Mouse (Mus musculus) kidney, embryonic 15.5 days (tissue): ENCODE data around the gene Tfeb. TPM values are rescaled to one million over a fixed set of nuclear protein-coding genes. Genes with fewer than 3 reads are reported as not detected.

Experiments used
- ATAC-seq: fragments of 200-750 bp; cut with Nextera tagmentation; replicated peaks from 2 replicates; pipeline ENCODE4 v1.8.0; 2017; ENCODE audit warnings: moderate TSS enrichment; ENCODE audit not compliant: low FRiP score
- H3K27ac ChIP-seq: fragments of 300-500 bp; sonication (generic); 2 replicates; pipeline ENCODE4 v1.5.1; 2015; ENCODE audit warnings: mild to moderate bottlenecking, inconsistent platforms
- H3K27me3 ChIP-seq: fragments of 300-500 bp; sonication (generic); 2 replicates; pipeline ENCODE4 v1.6.1; 2015; ENCODE audit warnings: inconsistent platforms
- H3K36me3 ChIP-seq: fragments of 300-500 bp; sonication (generic); 2 replicates; pipeline ENCODE4 v1.6.1; 2015; ENCODE audit warnings: inconsistent platforms
- H3K4me1 ChIP-seq: fragments of 300-500 bp; sonication (generic); 2 replicates; pipeline ENCODE4 v1.6.1; 2015; ENCODE audit warnings: inconsistent platforms
- H3K4me2 ChIP-seq: fragments of 300-500 bp; sonication (generic); 2 replicates; pipeline ENCODE4 v1.6.1; 2015; ENCODE audit warnings: moderate library complexity, mild to moderate bottlenecking, inconsistent platforms
- H3K4me3 ChIP-seq: fragments of 300-500 bp; sonication (generic); replicated peaks from 2 replicates; pipeline ENCODE4 v1.5.1; 2015; ENCODE audit warnings: mild to moderate bottlenecking, inconsistent platforms
- H3K9ac ChIP-seq: fragments of 300-500 bp; sonication (generic); 2 replicates; pipeline ENCODE4 v1.6.1; 2015; ENCODE audit warnings: mild to moderate bottlenecking, inconsistent platforms
- H3K9me3 ChIP-seq: fragments of 300-500 bp; sonication (generic); replicated peaks from 2 replicates; pipeline ENCODE4 v1.6.1; 2016; ENCODE audit warnings: inconsistent platforms
- WGBS: fragments of 180-500 bp; shearing (Covaris S2); methylation state at CpG from one replicate; pipeline ENCODE4 v1.1.7; 2015; ENCODE audit warnings: mixed read lengths; 5-methylcytosine and 5-hydroxymethylcytosine counted together
- polyA plus RNA-seq: library from polyadenylated mRNA; unstranded; fragments of >200 nt; fragmentation: Nextera tagmentation; extraction: Ambion mirVana; gene quantifications from 2 replicates; pipeline ENCODE4 v1.2.1, GENCODE M21; 2015

Gene Tfeb
- polyA plus RNA-seq, 1 experiment from 2014 or later, result 15.2 TPM

DNA sequence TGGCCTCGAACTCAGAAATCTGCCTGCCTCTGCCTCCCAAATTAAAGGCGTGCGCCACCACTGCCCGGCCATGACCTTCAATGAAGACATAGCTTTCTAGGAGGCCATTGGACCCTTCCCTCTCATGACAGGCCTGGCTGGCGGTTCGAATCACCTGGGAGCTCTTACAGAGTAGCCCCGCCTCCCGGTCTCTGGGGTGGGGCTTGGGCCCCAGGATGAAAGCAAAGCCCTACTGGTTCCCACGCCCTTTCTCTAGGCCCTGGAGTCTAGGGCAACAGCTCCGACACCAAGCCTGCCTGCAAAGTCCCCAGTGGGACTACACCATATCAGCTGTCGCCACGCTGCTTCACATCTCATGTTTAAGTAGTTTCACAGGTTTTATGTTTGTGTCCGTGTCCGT is 7.3 kb downstream of the Tfeb start:
- Histone ChIP-seq H3K4me1 (peaks cover 23% of the 10 kb centered on the region), H3K36me3 (no peaks in the 10 kb centered on the region), H3K4me2 (no peak overlapping the region), H3K27me3 (0 out of 2 replicates have a peak, but pooled peaks cover 3% of the 10 kb centered on the region), H3K9me3 (0 out of 2 replicates have a peak, but pooled peaks cover 5% of the 10 kb centered on the region), H3K9ac (no peak overlapping the region), H3K4me3 (no peak overlapping the region), H3K27ac (no peak overlapping the region)
- ATAC-seq, result no peak
- WGBS, result 94% methylated on average over 14 of the region's 14 CpGs

DNA sequence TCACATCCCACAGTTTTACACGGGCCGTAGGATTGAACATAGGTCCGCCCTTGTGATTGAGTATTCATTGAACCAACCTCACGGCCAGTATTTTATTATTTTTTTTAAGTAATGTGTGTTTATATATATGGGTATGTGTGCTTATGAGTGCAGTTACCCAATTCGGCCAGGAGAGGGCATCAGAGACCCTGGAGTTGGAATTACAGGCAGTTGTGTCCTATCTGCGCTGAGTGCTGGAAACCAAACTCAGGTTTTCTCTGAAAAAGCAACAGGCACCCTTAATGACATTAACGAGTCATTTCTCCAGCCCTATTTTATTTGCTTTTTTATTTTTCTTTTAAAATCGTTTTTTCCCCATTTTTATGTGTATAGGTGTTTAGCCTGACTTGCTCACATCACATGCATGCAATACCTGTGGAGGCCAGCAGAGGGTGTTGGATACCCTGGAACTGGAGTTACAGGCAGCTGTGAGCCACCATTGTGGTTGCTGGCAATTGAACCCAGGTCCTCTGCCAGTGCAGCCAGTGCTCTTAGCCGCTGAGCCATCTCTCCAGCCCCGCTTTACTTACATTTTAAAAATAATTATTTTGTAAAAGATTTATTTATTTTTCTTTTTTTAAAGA is 8.0 kb downstream of the Tfeb start:
- Histone ChIP-seq H3K27me3 (0 out of 2 replicates have a peak, but pooled peaks cover 2% of the 10 kb centered on the region), H3K9ac (no peak overlapping the region), H3K27ac (no peak overlapping the region), H3K9me3 (0 out of 2 replicates have a peak, but pooled peaks cover 5% of the 10 kb centered on the region), H3K4me1 (peaks cover 17% of the 10 kb centered on the region), H3K4me2 (no peak overlapping the region), H3K36me3 (no peaks in the 10 kb centered on the region), H3K4me3 (no peak overlapping the region)
- 84% methylated on average over 10 of the region's 10 CpGs for WGBS
- no peak for ATAC-seq

DNA sequence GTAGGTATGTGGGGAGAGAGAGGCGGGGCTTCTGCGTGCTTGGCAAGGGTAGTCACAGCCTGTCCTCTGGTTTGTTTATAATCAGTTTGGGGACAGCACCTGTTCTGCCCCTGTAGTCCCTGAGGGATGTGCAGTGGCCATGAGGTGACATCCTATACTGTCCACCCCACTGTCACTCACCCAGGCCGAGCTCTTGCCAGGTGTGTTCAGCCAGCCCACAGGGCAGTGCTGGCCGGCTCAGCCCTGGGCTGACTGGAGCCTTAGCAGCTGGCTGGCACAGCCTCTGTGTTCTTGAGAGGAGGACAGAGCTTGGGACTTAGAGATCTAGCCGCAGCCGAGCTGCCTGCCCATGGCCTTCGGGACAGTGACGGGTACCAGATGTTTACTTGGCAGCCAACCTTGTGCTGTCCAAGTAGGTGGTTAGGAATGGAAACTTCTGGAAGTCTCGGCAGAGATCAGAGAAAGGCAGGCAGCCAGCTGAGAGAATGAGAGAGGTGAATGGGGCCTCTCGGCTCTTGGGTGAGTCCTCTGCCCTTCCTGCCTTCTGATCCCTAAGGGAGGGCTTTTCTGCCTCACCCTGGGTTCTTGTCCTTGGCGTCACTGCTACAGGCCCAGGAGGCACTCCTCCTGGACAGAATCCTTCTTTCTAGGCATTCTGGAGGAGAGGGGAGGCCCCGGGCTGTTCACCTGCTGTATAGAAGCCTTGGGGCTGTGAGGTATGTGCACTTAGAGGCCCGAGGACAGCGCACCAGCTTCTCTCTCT is 12.1 kb downstream of the Tfeb start:
- WGBS, result 53% methylated on average over 14 of the region's 14 CpGs
- Histone ChIP-seq H3K9me3 (0 out of 2 replicates have a peak, but pooled peaks cover 5% of the 10 kb centered on the region), H3K4me2 (no peak overlapping the region), H3K4me1 (0 out of 2 replicates have a peak, but pooled peaks cover 10% of the 10 kb centered on the region), H3K9ac (no peak overlapping the region), H3K27me3 (no peaks in the 10 kb centered on the region), H3K4me3 (no peak overlapping the region), H3K36me3 (peaks cover 7% of the 10 kb centered on the region; the same call in 1 of the 2 replicates), H3K27ac (no peak overlapping the region)
- peak; percentile 71 for ATAC-seq

DNA sequence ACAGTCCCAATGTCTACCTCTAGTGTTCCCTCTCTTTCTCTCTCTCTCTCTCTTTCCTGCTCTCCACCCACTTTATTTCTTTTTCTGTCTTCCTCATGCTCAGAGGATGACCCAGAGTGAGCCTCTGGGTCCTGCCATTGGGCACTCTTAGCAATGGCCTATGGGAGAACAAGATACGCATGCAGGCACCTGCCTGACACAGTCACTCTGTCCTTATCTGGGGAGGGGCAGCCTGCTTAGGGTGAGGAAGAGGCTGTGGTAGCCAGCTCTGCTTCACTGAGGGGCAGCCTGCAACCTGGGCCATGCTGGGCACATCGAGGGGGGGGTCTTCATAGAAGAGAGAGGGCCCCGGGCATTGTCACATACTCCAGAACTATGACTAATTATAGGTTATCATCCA is 12.8 kb downstream of the Tfeb start:
- no peak overlapping the region for H3K27ac ChIP-seq
- no peaks in the 10 kb centered on the region for H3K27me3 ChIP-seq
- peaks cover 7% of the 10 kb centered on the region; the same call in 1 of the 2 replicates for H3K36me3 ChIP-seq
- H3K4me3 ChIP-seq, result no peak overlapping the region
- H3K4me2 ChIP-seq, result no peak overlapping the region
- H3K4me1 ChIP-seq, result 0 out of 2 replicates have a peak, but pooled peaks cover 10% of the 10 kb centered on the region
- no peak overlapping the region for H3K9ac ChIP-seq
- 0 out of 2 replicates have a peak, but pooled peaks cover 4% of the 10 kb centered on the region for H3K9me3 ChIP-seq
- 75% methylated on average over 3 of the region's 3 CpGs for WGBS
- ATAC-seq, result no peak

DNA sequence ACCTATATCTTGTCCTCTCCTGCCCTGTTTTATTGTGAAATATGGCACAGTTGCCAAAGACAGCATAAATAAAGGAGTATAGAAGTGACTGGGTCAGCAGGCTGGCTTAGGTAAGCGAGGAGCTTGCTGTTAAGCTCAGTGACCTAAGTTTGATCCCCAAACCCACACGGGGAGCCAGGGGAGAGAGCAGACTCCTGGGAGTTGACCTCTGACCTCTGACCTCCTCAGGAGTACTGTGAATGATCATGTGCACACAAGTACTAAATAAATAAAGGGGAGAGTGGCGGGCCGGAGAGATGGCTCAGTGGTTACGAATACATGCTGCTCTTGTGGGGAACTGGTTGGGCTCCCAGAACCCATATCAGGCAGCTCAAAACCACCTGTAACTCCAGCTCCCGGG is 13.3 kb downstream of the Tfeb start:
- 59% methylated on average over 6 of the region's 6 CpGs for WGBS
- Histone ChIP-seq H3K4me3 (no peak overlapping the region), H3K4me1 (0 out of 2 replicates have a peak, but pooled peaks cover 10% of the 10 kb centered on the region), H3K9ac (no peak overlapping the region), H3K9me3 (no peaks in the 10 kb centered on the region), H3K4me2 (no peak overlapping the region), H3K27ac (no peak overlapping the region), H3K27me3 (no peaks in the 10 kb centered on the region), H3K36me3 (peaks cover 7% of the 10 kb centered on the region; the same call in 1 of the 2 replicates)
- no peak for ATAC-seq

DNA sequence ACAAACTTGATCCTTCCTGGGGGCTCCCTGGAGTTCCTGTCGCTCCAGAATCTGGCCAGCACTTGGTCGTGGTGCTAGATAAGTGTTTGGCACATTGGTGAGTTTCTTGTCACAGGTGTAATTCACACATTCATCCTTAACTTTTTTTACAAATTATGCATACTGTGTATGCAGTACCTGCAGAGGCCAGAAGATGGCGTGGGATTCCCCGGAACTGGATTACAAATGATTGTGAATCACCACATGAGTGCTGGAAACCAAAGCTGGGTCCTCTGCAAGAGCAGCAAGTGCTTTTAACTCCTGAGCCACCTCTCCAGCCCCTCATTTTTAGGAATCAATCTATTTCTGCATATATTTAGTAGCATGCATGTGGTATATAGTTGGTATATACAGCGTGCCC is 15.0 kb downstream of the Tfeb start:
- Histone ChIP-seq H3K4me3 (no peak overlapping the region), H3K27ac (no peak overlapping the region), H3K27me3 (no peaks in the 10 kb centered on the region), H3K9me3 (no peaks in the 10 kb centered on the region), H3K4me1 (peaks cover 15% of the 10 kb centered on the region; the same call in 1 of the 2 replicates), H3K4me2 (no peak overlapping the region), H3K36me3 (peaks cover 7% of the 10 kb centered on the region; the same call in 1 of the 2 replicates), H3K9ac (no peak overlapping the region)
- 75% methylated on average over 5 of the region's 5 CpGs for WGBS
- no peak for ATAC-seq

DNA sequence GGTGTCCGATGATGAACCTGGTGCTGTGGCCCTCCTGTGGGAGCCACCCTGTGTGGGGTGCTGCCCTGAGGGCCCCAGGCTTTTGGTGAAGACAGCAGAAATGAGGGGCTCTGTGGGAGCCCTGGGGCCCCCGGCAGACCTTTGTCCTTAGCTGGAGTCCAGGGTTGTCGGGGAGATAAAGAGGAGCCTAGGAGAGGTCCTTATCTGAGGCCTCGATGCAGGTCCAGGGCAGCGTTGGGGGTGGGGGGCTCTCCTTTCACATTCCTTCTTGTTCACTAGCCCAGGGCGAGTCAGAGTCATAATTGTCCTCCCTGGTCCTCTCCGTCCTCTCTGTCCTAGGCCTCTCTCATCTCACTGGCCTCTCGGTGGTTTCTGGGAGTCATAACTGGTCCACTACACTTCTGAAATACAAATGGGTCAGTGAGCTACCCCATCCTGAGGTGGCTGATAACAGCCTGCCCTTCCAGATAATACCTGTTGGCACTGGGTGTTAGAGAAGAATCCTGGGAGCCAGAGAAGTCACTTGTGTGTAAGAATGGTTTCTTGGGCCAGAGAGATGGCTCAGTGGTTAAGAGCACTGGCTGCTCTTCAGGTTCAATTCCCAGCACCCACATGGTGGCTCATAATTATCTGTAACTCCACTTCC is 16.4 kb downstream of the Tfeb start:
- no peaks in the 10 kb centered on the region for H3K27me3 ChIP-seq
- WGBS, result 84% methylated on average over 8 of the region's 8 CpGs
- no peak for ATAC-seq

DNA sequence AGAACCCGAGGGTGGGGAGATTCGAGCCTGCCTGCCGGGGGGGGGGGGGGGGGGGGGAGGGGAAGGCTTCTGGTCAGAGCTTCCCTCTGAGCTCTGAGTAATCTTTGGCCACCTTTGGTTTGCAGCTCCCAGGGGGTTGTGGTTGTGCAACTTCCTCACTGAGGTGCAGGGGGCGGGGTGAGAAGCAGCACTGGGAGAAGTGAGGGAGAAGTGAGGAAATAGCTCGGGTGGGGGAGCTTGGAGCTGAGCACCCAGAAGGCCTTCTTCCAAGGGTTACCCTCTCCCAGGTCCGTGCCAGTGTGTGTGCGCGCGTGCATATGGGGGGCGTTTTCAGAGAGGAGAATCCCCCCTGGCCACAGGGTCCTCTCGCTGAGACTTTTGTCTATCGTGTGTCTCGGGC is 17.4 kb downstream of the Tfeb start:
- H3K27ac ChIP-seq, result no peak overlapping the region
- no peak overlapping the region for H3K4me3 ChIP-seq
- H3K4me2 ChIP-seq, result no peak overlapping the region
- no peak overlapping the region for H3K9ac ChIP-seq
- H3K36me3 ChIP-seq, result peaks cover 7% of the 10 kb centered on the region; the same call in 1 of the 2 replicates
- H3K9me3 ChIP-seq, result no peaks in the 10 kb centered on the region
- 80% methylated on average over 11 of the region's 13 CpGs for WGBS
- no peak for ATAC-seq
- H3K4me1 ChIP-seq, result peaks cover 9% of the 10 kb centered on the region; the same call in 1 of the 2 replicates
- no peaks in the 10 kb centered on the region for H3K27me3 ChIP-seq

More for the DNA sequence above, 16.4 kb downstream of the Tfeb start:
- H3K9ac ChIP-seq, result no peak overlapping the region
- H3K9me3 ChIP-seq, result no peaks in the 10 kb centered on the region
- H3K36me3 ChIP-seq, result peaks cover 7% of the 10 kb centered on the region; the same call in 1 of the 2 replicates
- no peak overlapping the region for H3K27ac ChIP-seq
- H3K4me2 ChIP-seq, result no peak overlapping the region
- no peak overlapping the region for H3K4me3 ChIP-seq
- H3K4me1 ChIP-seq, result peaks cover 18% of the 10 kb centered on the region; the same call in 1 of the 2 replicates

DNA sequence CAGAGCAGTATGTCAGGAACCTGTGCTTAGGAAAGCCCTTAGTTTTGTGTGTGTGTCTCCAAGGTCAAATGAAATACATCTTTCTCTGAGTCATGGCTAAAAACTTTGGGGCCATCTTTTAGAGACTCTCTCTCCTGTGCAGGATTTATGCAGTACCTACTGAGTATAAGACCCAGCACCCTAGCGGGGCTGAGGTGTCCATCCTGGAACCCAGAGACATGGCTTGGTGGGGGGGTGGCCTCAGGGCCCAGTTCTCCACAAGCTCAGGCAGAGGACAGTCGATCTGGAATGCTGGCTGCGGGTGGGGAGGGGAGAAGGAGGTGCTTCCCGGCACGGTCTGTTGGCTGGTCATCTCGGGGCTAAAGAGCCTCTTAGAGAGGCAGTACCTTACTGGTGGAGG is 19.5 kb downstream of the Tfeb start:
- Histone ChIP-seq H3K9ac (no peak overlapping the region), H3K4me2 (no peak overlapping the region), H3K27ac (no peak overlapping the region), H3K4me3 (no peak overlapping the region), H3K36me3 (peaks cover 7% of the 10 kb centered on the region; the same call in 1 of the 2 replicates), H3K27me3 (no peaks in the 10 kb centered on the region), H3K9me3 (no peaks in the 10 kb centered on the region), H3K4me1 (peaks cover 9% of the 10 kb centered on the region; the same call in 1 of the 2 replicates)
- 0 out of 2 replicates have a peak, but pooled peaks have one; percentile 31 for ATAC-seq
- 15% methylated on average over 6 of the region's 6 CpGs for WGBS

DNA sequence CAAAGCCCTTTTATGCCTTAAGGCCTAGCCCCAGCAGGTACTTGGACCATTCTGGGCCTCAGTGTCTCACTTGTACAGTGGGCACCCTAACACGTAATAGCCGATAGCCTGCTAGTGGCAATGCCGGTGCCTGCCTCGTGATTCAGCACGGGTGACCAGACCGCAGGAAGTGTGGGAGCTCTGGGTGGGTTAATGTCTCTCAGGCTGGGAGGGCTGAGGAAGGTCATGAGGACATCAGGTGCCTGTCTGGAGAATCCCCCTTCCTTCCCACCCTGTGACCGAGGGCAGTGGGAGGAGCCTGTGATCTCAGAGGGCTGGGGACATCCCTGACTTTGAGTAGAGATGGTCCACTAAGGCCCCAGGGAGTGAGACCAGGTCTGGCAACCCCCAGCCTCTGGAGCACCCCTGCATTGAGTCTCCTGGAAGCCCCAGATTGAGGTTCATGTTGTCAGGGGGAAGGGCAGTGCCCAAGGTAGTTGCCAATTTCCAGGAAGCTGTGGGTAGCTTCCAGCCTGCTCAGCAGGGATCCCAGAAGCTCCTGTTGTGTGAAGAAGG is 20.3 kb downstream of the Tfeb start:
- 72% methylated on average over 7 of the region's 7 CpGs for WGBS

DNA sequence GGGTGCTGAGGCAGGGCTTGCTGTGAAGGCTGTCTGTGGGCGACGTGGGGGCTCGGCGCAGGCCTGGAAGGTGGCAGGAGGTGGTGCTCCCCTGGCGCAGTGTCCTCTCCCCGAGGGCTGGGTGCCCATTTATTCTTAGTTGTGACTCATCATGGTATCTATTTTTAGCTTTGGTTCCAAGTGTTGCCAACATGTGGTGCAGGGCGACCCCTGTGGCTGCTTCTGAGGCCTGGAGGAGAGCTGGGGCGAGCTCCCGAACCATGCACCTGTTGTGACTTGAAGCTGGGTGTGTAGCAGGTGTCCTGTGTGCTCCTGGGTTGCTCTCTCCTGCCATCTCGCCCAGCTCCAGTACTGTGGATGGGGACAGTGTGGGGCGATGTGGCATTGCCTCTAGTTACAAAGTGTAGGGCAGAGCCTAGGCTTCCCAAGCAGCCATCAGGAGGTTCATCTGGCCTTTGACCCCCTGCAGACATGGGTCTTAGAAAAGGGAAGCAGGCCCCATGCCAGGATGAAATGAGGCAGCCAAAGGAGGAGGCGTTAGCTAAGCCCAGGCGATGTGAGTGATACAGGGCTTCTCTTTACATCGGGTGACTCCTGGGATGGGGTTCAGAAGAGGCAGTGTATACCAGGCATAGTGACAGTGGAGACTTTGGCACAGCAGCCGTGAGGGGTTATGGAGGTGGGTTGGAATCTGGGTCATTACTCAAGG is 23.0 kb downstream of the Tfeb start:
- peaks cover 26% of the 10 kb centered on the region for H3K4me1 ChIP-seq
- H3K36me3 ChIP-seq, result no peaks in the 10 kb centered on the region
- H3K4me2 ChIP-seq, result no peak overlapping the region
- ATAC-seq, result no peak
- H3K9ac ChIP-seq, result no peak overlapping the region
- WGBS, result 79% methylated on average over 15 of the region's 15 CpGs
- no peaks in the 10 kb centered on the region for H3K27me3 ChIP-seq
- no peaks in the 10 kb centered on the region for H3K9me3 ChIP-seq
- no peak overlapping the region for H3K4me3 ChIP-seq
- no peak overlapping the region for H3K27ac ChIP-seq

More for the DNA sequence above, 20.3 kb downstream of the Tfeb start:
- H3K36me3 ChIP-seq, result no peaks in the 10 kb centered on the region
- H3K9ac ChIP-seq, result no peak overlapping the region
- H3K4me2 ChIP-seq, result no peak overlapping the region
- H3K27me3 ChIP-seq, result no peaks in the 10 kb centered on the region
- no peak for ATAC-seq
- H3K4me3 ChIP-seq, result no peak overlapping the region
- no peaks in the 10 kb centered on the region for H3K9me3 ChIP-seq
- H3K27ac ChIP-seq, result no peak overlapping the region
- peaks cover 11% of the 10 kb centered on the region; the same call in 1 of the 2 replicates for H3K4me1 ChIP-seq
